Mouse (Mus musculus) liver, embryonic 14.5 days (tissue): ENCODE measurements around the gene Tm9sf1.

Experiments used
- CTCF ChIP-seq: IDR thresholded peaks from 2 replicates; pipeline ENCODE4 v1.5.1; 2016; ENCODE audit warnings: antibody characterized with exemption, low read depth, control low read depth
- EP300 ChIP-seq: IDR thresholded peaks from 2 replicates; pipeline ENCODE4 v1.6.1; 2016; ENCODE audit warnings: antibody characterized with exemption, low read depth

DNA sequence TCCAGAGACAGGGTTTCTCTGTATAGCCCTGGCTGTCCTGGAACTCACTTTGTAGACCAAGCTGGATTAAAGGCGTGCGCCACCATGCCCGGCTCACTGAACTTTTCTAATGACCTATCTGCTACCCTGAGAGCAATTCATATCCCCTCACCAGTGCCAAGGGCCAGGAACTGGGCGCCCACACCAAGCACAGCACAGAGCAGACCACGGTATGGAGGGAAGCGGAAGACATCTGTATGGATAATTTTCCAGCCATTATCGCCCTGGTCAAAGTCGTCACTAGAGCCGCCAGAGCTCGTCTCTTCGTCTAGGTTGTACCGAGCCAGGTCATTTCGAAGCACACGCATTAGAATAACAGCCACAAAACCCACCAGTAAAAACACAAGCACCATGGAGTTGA, 2.8 kb downstream of the Tm9sf1 start:
- TF ChIP-seq CTCF (no peak), EP300 (no peak)
